In the genomic region with DNA sequence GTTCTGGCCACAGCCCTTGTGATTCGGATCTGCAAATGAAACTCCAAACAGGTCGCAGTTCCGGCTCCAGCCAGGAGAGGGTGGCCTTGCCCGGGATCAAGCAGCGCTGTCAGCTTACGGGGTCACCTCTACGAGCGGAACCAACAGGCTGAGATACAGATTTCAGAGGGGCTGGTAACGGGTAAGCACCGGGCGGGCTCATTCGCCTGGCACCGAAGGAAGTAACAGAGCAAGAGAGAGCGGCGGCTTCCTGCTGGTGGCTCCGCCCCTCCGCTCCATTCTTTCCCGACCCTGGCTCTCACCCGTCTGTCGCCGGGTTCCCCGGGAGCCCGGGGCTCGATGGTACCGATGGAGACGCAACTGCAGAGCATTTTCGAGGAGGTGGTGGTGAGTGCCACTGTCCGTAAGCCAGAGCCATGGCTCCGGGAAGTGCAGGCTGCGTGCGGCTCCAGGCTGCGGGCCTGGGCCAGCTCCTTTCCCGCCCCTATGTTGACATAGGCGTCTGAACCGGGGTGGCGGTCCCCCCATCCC, we compare ENCODE assay signal across 8 mouse cellular contexts. TPM values are rescaled to one million over a fixed set of nuclear protein-coding genes. Genes with fewer than 3 reads are reported as not detected.
DNase-seq lines count a peak whose midpoint lies in the region; ATAC-seq lines count a peak whose summit lies in the region.

Gene Med23 (plus strand): TSS at position 227 of the 531 bp plus-strand sequence.

- peaks cover 36% of the 10 kb centered on the region for H3K36me3 ChIP-seq in hindbrain, embryonic 14.5 days (replicated peaks; ENCODE audit: control insufficient read depth, insufficient read depth)

- H3K27me3 ChIP-seq in hindbrain, embryonic 14.5 days (ENCODE audit: control insufficient read depth, insufficient read depth, low read length): no peaks in the 10 kb centered on the region

- ATAC-seq in hindbrain, embryonic 14.5 days (ENCODE audit: low FRiP score): peak; percentile 100

- H3K9me3 ChIP-seq in hindbrain, embryonic 14.5 days (ENCODE audit: control insufficient read depth, low read length): no peaks in the 10 kb centered on the region

- H3K9ac ChIP-seq in hindbrain, embryonic 14.5 days: peak within 1 kb of the TSS; percentile 85

- H3K4me2 ChIP-seq in hindbrain, embryonic 14.5 days (replicated peaks): peak within 1 kb of the TSS; percentile 57

- no peaks in the 10 kb centered on the region for H3K4me1 ChIP-seq in hindbrain, embryonic 14.5 days (replicated peaks; ENCODE audit: control insufficient read depth, insufficient read depth, low read length)

- peak within 1 kb of the TSS; percentile 15; the same call in 1 of the 2 replicates for H3K27ac ChIP-seq in hindbrain, embryonic 14.5 days

- DNase-seq in R1 (ENCODE audit: low read depth, low spot score): peak; percentile 99
- DNase-seq in cerebellum, postnatal 25 days: peak; percentile 99
- DNase-seq in frontal cortex, postnatal 25 days (ENCODE audit: low spot score in 2 of 2): peak; percentile 99
- DNase-seq in hindbrain, embryonic 14.5 days (ENCODE audit: low spot score): peak; percentile 99
- peak; percentile 99 for DNase-seq in layer of hippocampus, postnatal 36 days
- DNase-seq in lung, postnatal 36 days: peak; percentile 99
- DNase-seq in retina, postnatal 1 day: peak; percentile 98
- DNase-seq in urinary bladder, adult 18-20 months (ENCODE audit: low spot score in 2 of 2): peak; percentile 96 to 98

- WGBS in hindbrain, embryonic 14.5 days: under 1% methylated on average over 36 of the region's 36 CpGs

- H3K4me3 ChIP-seq in hindbrain, embryonic 14.5 days (replicated peaks; ENCODE audit: low read length): peak within 1 kb of the TSS; percentile 70

RNA-seq across cellular contexts. Expression of gene Med23, which starts in this region (rescaled TPM):
- 32.2 and 32.6 TPM in 2 replicates for polyA plus RNA-seq in hindbrain, embryonic 14.5 days (2014; fragmentation: Nextera tagmentation; extraction: Ambion mirVana)
- 10 to 100 TPM; 25.5 to 37.0 TPM for total RNA-seq in layer of hippocampus, postnatal 36 days (2021)

Comparison
In these comparisons a context has a peak if more than half of its experiments do, and no peak if none do; other contexts are left out.
1. Peak in every context shown above with its lines: DNase-seq, ATAC-seq, H3K4me3 ChIP-seq and H3K27ac ChIP-seq.